ENCODE assay signal across 10 mouse cellular contexts in genomic region chr19:55896629-55897028, GRCm38 (mm10).
DNase-seq lines count a peak whose midpoint lies in the region; ATAC-seq and TF ChIP-seq lines count a peak whose summit lies in the region.
"Had no signal": no experiment of that assay in that cellular context is flagged by ENCODE, and none has a peak within 500 bp of the region (broad histone marks: within the 10 kb centered on the region; RNA-seq: fewer than 3 reads in every experiment).

No protein-coding gene starts in this region.

- no peak overlapping the region for H3K4me3 ChIP-seq in heart, embryonic 15.5 days
- H3K4me3 ChIP-seq in brown adipose tissue, adult 24 weeks (ENCODE audit: insufficient read depth, low read depth, low read length), result peak overlapping the region; percentile 19; the same call in 1 of the 2 replicates
- H3K4me3 ChIP-seq in forebrain, embryonic 15.5 days, result peak overlapping the region; percentile 12; the same call in 1 of the 2 replicates
- peak overlapping the region; percentile 48 for H3K4me3 ChIP-seq in midbrain, embryonic 12.5 days
- H3K4me3 ChIP-seq in cerebellum, adult 2 months (replicated peaks; ENCODE audit: insufficient read depth, low read depth, low read length), result no peak overlapping the region
- H3K4me3 ChIP-seq: liver, embryonic 13.5 days had no signal

- H3K36me3 ChIP-seq in heart, embryonic 15.5 days, result no peaks in the 10 kb centered on the region
- no peaks in the 10 kb centered on the region for H3K36me3 ChIP-seq in forebrain, embryonic 15.5 days
- H3K36me3 ChIP-seq in midbrain, embryonic 12.5 days, result no peaks in the 10 kb centered on the region
- H3K36me3 ChIP-seq: liver, embryonic 13.5 days had no signal

- no peaks in the 10 kb centered on the region for H3K9me3 ChIP-seq in heart, embryonic 15.5 days (replicated peaks)
- H3K9me3 ChIP-seq in forebrain, embryonic 15.5 days, result no peaks in the 10 kb centered on the region
- H3K9me3 ChIP-seq in midbrain, embryonic 12.5 days, result no peaks in the 10 kb centered on the region
- H3K9me3 ChIP-seq: liver, embryonic 13.5 days had no signal

- no peak for TF ChIP-seq POLR2A in cerebellum, adult 2 months (IDR thresholded peaks at IDR 0.05; ENCODE audit: borderline replicate concordance, insufficient read depth, low read length)

- TF ChIP-seq CTCF in cerebellum, adult 2 months (IDR thresholded peaks at IDR 0.05; ENCODE audit: borderline replicate concordance, insufficient read depth, low read depth, low read length), result no peak

- H3K4me1 ChIP-seq in heart, embryonic 15.5 days (replicated peaks), result peaks cover 21% of the 10 kb centered on the region
- peaks cover 17% of the 10 kb centered on the region for H3K4me1 ChIP-seq in brown adipose tissue, adult 24 weeks (ENCODE audit: control insufficient read depth, insufficient read depth, insufficient read length, low read length)
- peaks cover 39% of the 10 kb centered on the region for H3K4me1 ChIP-seq in forebrain, embryonic 15.5 days
- H3K4me1 ChIP-seq in midbrain, embryonic 12.5 days, result peaks cover 68% of the 10 kb centered on the region
- H3K4me1 ChIP-seq in cerebellum, adult 2 months (ENCODE audit: control insufficient read depth, insufficient read depth, low read length), result no peaks in the 10 kb centered on the region

- no peak overlapping the region for H3K9ac ChIP-seq in heart, embryonic 15.5 days
- no peak overlapping the region for H3K9ac ChIP-seq in forebrain, embryonic 15.5 days (replicated peaks)
- peak overlapping the region; percentile 73 for H3K9ac ChIP-seq in midbrain, embryonic 12.5 days (replicated peaks)
- H3K9ac ChIP-seq: liver, embryonic 13.5 days had no signal

- no peak for ATAC-seq in heart, embryonic 15.5 days (replicated peaks; ENCODE audit: insufficient number of reproducible peaks, insufficient read depth, low FRiP score, low read depth)
- ATAC-seq in forebrain, embryonic 15.5 days (replicated peaks), result peak; percentile 60; the same call in 1 of the 2 replicates
- ATAC-seq in midbrain, embryonic 12.5 days (ENCODE audit: low FRiP score, low read depth), result peak; percentile 25; the same call in 1 of the 2 replicates

- DNase-seq in heart, postnatal 10 days, result no peak
- DNase-seq in Muller cell, postnatal 12 days (ENCODE audit: inconsistent ontology term), result no peak
- no peak for DNase-seq in cerebellum, adult 2 months
- DNase-seq in spleen, postnatal 14 days (ENCODE audit: low spot score in 2 of 2), result no peak
- DNase-seq: liver, embryonic 13.5 days; thymus, adult 18-20 months had no signal

- no peak overlapping the region for H3K27ac ChIP-seq in heart, embryonic 15.5 days
- peak overlapping the region; percentile 33; the same call in 1 of the 2 replicates for H3K27ac ChIP-seq in brown adipose tissue, adult 24 weeks (replicated peaks; ENCODE audit: low read depth, low read length)
- H3K27ac ChIP-seq in forebrain, embryonic 15.5 days (replicated peaks), result peak overlapping the region; percentile 58
- H3K27ac ChIP-seq in midbrain, embryonic 12.5 days (replicated peaks), result peak overlapping the region; percentile 94
- H3K27ac ChIP-seq in cerebellum, adult 2 months (ENCODE audit: insufficient read depth, low read length), result no peak overlapping the region
- H3K27ac ChIP-seq: liver, embryonic 13.5 days had no signal

- 46% methylated on average over 10 of the region's 10 CpGs for WGBS in heart, embryonic 15.5 days
- WGBS in forebrain, embryonic 15.5 days, result 2% methylated on average over 10 of the region's 10 CpGs
- 2% methylated on average over 10 of the region's 10 CpGs for WGBS in midbrain, embryonic 12.5 days
- WGBS in cerebellum, adult 2 months, result 77% methylated on average over 10 of the region's 10 CpGs

- intact Hi-C loops in heart, postnatal 10 days (cut with DNase I), result loop anchor here (5.0 to 10.0 kb wide), 4 partner anchors 154 to 562 kb away; partner anchors contain the start of gene Tcf7l2

- H3K27me3 ChIP-seq in heart, embryonic 15.5 days, result no peaks in the 10 kb centered on the region
- H3K27me3 ChIP-seq in forebrain, embryonic 15.5 days, result peaks cover 52% of the 10 kb centered on the region
- H3K27me3 ChIP-seq in midbrain, embryonic 12.5 days, result peaks cover 33% of the 10 kb centered on the region; the same call in 1 of the 2 replicates
- no peaks in the 10 kb centered on the region for H3K27me3 ChIP-seq in cerebellum, adult 2 months (ENCODE audit: control insufficient read depth, insufficient read depth, low read length)

- H3K4me2 ChIP-seq in heart, embryonic 15.5 days, result 0 out of 2 replicates have a peak overlapping the region, but pooled peaks have one; percentile 7
- peak overlapping the region; percentile 6; the same call in 1 of the 2 replicates for H3K4me2 ChIP-seq in forebrain, embryonic 15.5 days (replicated peaks)
- H3K4me2 ChIP-seq in midbrain, embryonic 12.5 days (replicated peaks), result peak overlapping the region; percentile 55
- H3K4me2 ChIP-seq: liver, embryonic 13.5 days had no signal

Comparison
In these comparisons a context has a peak if more than half of its experiments do, and no peak if none do; other contexts are left out.
1. H3K27ac ChIP-seq: peak in brown adipose tissue, adult 24 weeks (single experiment), forebrain, embryonic 15.5 days (single experiment) and midbrain, embryonic 12.5 days (single experiment); none in heart, embryonic 15.5 days (single experiment) and cerebellum, adult 2 months (single experiment).
2. H3K4me3 ChIP-seq: peak in brown adipose tissue, adult 24 weeks (single experiment), forebrain, embryonic 15.5 days (single experiment) and midbrain, embryonic 12.5 days (single experiment); none in heart, embryonic 15.5 days (single experiment) and cerebellum, adult 2 months (single experiment).
3. Peak in every context shown above with its lines, with median percentiles within 50 percentile points of each other: H3K4me2 ChIP-seq.